Mouse (Mus musculus) ovary, postnatal 14 days (tissue): ENCODE measurements around the gene Commd3.
A peak's percentile ranks its signal among the peaks of the same experiment; 100 is the strongest.

ENCODE experiments used
- DNase-seq: peaks from one replicate; pipeline ENCODE4 v3.0.0; 2022; ENCODE audit warnings: low spot score

The Commd3 gene

GRCm38 (mm10) chr2:18672133-18672765 lies at the start of gene Commd3:
Gene Commd3, plus strand, starts transcription at chr2:18672384.
- peak; percentile 98 for DNase-seq

- no peak for DNase-seq
Measured at GRCm38 (mm10) chr2:18623219-18623618, 49.0 kb upstream of the Commd3 start.

GRCm38 (mm10) chr2:18630547-18630946 lies 41.6 kb upstream of the Commd3 start:
- no peak for DNase-seq

- DNase-seq: peak; percentile 39
Measured at GRCm38 (mm10) chr2:18635052-18635451, 37.1 kb upstream of the Commd3 start.

GRCm38 (mm10) chr2:18648563-18648962 lies 23.6 kb upstream of the Commd3 start:
- DNase-seq: no peak

- DNase-seq: no peak
Measured at GRCm38 (mm10) chr2:18654821-18655220, 17.4 kb upstream of the Commd3 start.

GRCm38 (mm10) chr2:18664003-18664402 lies 8.2 kb upstream of the Commd3 start:
- no peak for DNase-seq

GRCm38 (mm10) chr2:18671041-18671440 lies 1.1 kb upstream of the Commd3 start:
- no peak for DNase-seq

- DNase-seq: no peak
Measured at GRCm38 (mm10) chr2:18672766-18673164, 581 bp downstream of the Commd3 start.

- no peak for DNase-seq
Measured at GRCm38 (mm10) chr2:18673766-18674165, 1.6 kb downstream of the Commd3 start.

- no peak for DNase-seq
Measured at GRCm38 (mm10) chr2:18674193-18674902, 2.2 kb downstream of the Commd3 start.

- DNase-seq: no peak
Measured at GRCm38 (mm10) chr2:18675681-18676456, 3.7 kb downstream of the Commd3 start.

- DNase-seq: no peak
Measured at GRCm38 (mm10) chr2:18676457-18676935, 4.3 kb downstream of the Commd3 start.

- no peak for DNase-seq
Measured at GRCm38 (mm10) chr2:18676936-18677491, 4.8 kb downstream of the Commd3 start, which contains the start of gene Bmi1. Gene Bmi1, plus strand, starts transcription at chr2:18677018.

GRCm38 (mm10) chr2:18677631-18678471 lies 5.7 kb downstream of the Commd3 start:
- no peak for DNase-seq

GRCm38 (mm10) chr2:18679701-18680100 lies 7.5 kb downstream of the Commd3 start:
- no peak for DNase-seq

- no peak for DNase-seq
Measured at GRCm38 (mm10) chr2:18680501-18680900, 8.3 kb downstream of the Commd3 start.

GRCm38 (mm10) chr2:18680961-18681360 lies 8.8 kb downstream of the Commd3 start:
- no peak for DNase-seq

- no peak for DNase-seq
Measured at GRCm38 (mm10) chr2:18684062-18684461, 11.9 kb downstream of the Commd3 start.

GRCm38 (mm10) chr2:18686386-18686785 lies 14.2 kb downstream of the Commd3 start:
- no peak for DNase-seq

- DNase-seq: no peak
Measured at GRCm38 (mm10) chr2:18686826-18687519, 14.8 kb downstream of the Commd3 start.
